Comparison of ENCODE assay signal across 17 mouse cellular contexts in genomic region chr6:85290869-85291824, GRCm38 (mm10). TPM values are rescaled to one million over a fixed set of nuclear protein-coding genes. Genes with fewer than 3 reads are reported as not detected.
A peak's percentile ranks its signal among the peaks of the same experiment; 100 is the strongest.
DNase-seq lines count a peak whose midpoint lies in the region; ATAC-seq and TF ChIP-seq lines count a peak whose summit lies in the region.
"Had no signal": no experiment of that assay in that cellular context is flagged by ENCODE, and none has a peak within 500 bp of the region (broad histone marks: within the 10 kb centered on the region; RNA-seq: fewer than 3 reads in every experiment).

No protein-coding gene starts in this region.

- no peak overlapping the region for H3K4me3 ChIP-seq in heart, adult 2 months
- H3K4me3 ChIP-seq in lung, postnatal 0 days (ENCODE audit: low read depth, low read length): no peak overlapping the region
- H3K4me3 ChIP-seq: embryonic facial prominence, embryonic 10.5 days; forebrain, embryonic 10.5 days; limb, embryonic 10.5 days; myocyte had no signal

- no peaks in the 10 kb centered on the region for H3K36me3 ChIP-seq in heart, adult 2 months (ENCODE audit: control insufficient read depth, insufficient read depth, low read length)
- no peaks in the 10 kb centered on the region for H3K36me3 ChIP-seq in lung, postnatal 0 days (ENCODE audit: insufficient read depth, low read length)
- H3K36me3 ChIP-seq: embryonic facial prominence, embryonic 10.5 days; limb, embryonic 10.5 days had no signal

- TF ChIP-seq CTCF in heart, adult 2 months (IDR thresholded peaks at IDR 0.05): peak; percentile 52
- TF ChIP-seq CTCF in lung, postnatal 0 days (IDR thresholded peaks at IDR 0.05): peak; percentile 42

- 90% methylated on average over 16 of the region's 16 CpGs for WGBS in heart, adult 2 months
- WGBS in lung, postnatal 0 days: 61% methylated on average over 16 of the region's 16 CpGs

- no peak for DNase-seq in heart, adult 2 months
- DNase-seq in heart, adult 11 months: no peak
- peak; percentile 51 for DNase-seq in lung, postnatal 0 days (ENCODE audit: low spot score)
- no peak for DNase-seq in lung, postnatal 4 days
- DNase-seq in ES-CJ7 (ENCODE audit: low read depth, low spot score): peak; percentile 51
- peak; percentile 5 for DNase-seq in induced T-regulatory cell, adult 2 months (ENCODE audit: low read depth)
- DNase-seq in right cerebral cortex, postnatal 4 days: no peak
- DNase-seq in frontal cortex, postnatal 25 days (ENCODE audit: low spot score in 2 of 2): no peak
- DNase-seq: cerebellum, adult 9-10 months; gastrocnemius, postnatal 25 days; heart, postnatal 10 days; kidney, postnatal 4 days; thymus, adult 2 months had no signal

- no peaks in the 10 kb centered on the region for H3K9me3 ChIP-seq in lung, postnatal 0 days (ENCODE audit: low read length)
- H3K9me3 ChIP-seq: embryonic facial prominence, embryonic 10.5 days; forebrain, embryonic 10.5 days; limb, embryonic 10.5 days had no signal

- ATAC-seq in lung, postnatal 0 days: peak; percentile 81

- TF ChIP-seq POLR2A in heart, adult 2 months (IDR thresholded peaks at IDR 0.05; ENCODE audit: insufficient read depth, low read depth, low read length): no peak

- H3K4me2 ChIP-seq in lung, postnatal 0 days (replicated peaks; ENCODE audit: low read depth, low read length): no peak overlapping the region

- H3K4me1 ChIP-seq in heart, adult 2 months (ENCODE audit: control insufficient read depth, insufficient read depth, low read length): peaks cover 9% of the 10 kb centered on the region
- no peaks in the 10 kb centered on the region for H3K4me1 ChIP-seq in lung, postnatal 0 days (ENCODE audit: insufficient read depth, low read depth, low read length)

- H3K27ac ChIP-seq in heart, adult 2 months: no peak overlapping the region
- H3K27ac ChIP-seq in lung, postnatal 0 days (ENCODE audit: low read length): no peak overlapping the region
- H3K27ac ChIP-seq: embryonic facial prominence, embryonic 10.5 days; forebrain, embryonic 10.5 days; limb, embryonic 10.5 days had no signal

- TF ChIP-seq EP300 in heart, adult 2 months (IDR thresholded peaks at IDR 0.05; ENCODE audit: insufficient read depth, low read depth, low read length): no peak
- no peak for TF ChIP-seq EP300 in lung, postnatal 0 days (IDR thresholded peaks at IDR 0.05)

- no peaks in the 10 kb centered on the region for H3K79me2 ChIP-seq in heart, adult 2 months (replicated peaks; ENCODE audit: control insufficient read depth, insufficient read depth, low read length)

- intact Hi-C loops in heart, adult 2 months (cut with DNase I): no loop called here

- no peak overlapping the region for H3K9ac ChIP-seq in heart, adult 2 months (ENCODE audit: low read depth, low read length)
- H3K9ac ChIP-seq in lung, postnatal 0 days (replicated peaks; ENCODE audit: low read depth): no peak overlapping the region

- no peaks in the 10 kb centered on the region for H3K27me3 ChIP-seq in heart, adult 2 months (ENCODE audit: control insufficient read depth, insufficient read depth, low read length)
- no peaks in the 10 kb centered on the region for H3K27me3 ChIP-seq in lung, postnatal 0 days (replicated peaks; ENCODE audit: insufficient read depth, low read length)

RNA-seq across cellular contexts. Expression of gene Sfxn5, which starts 42.1 kb away (rescaled TPM):
- 1 to 10 TPM; 4.2 to 5.3 TPM for total RNA-seq in heart, adult 2 months (2021)
- polyA plus RNA-seq in heart, adult 2 months (2012; rRNA removed): 4.9 and 5.9 TPM in 2 replicates
- polyA plus RNA-seq in lung, postnatal 0 days (2015; fragmentation: Nextera tagmentation; extraction: Ambion mirVana): 8.0 and 9.9 TPM in 2 replicates

Comparison
In these comparisons a context has a peak if more than half of its experiments do, and no peak if none do; other contexts are left out.
1. DNase-seq: peak in lung, postnatal 0 days (single experiment), ES-CJ7 (single experiment) and induced T-regulatory cell, adult 2 months (single experiment); none in heart, adult 2 months (0 of 2), heart, adult 11 months (single experiment), lung, postnatal 4 days (0 of 2), right cerebral cortex, postnatal 4 days (single experiment) and frontal cortex, postnatal 25 days (0 of 2).